Mouse (Mus musculus): ENCODE results near the gene Wdfy2.

DNA sequence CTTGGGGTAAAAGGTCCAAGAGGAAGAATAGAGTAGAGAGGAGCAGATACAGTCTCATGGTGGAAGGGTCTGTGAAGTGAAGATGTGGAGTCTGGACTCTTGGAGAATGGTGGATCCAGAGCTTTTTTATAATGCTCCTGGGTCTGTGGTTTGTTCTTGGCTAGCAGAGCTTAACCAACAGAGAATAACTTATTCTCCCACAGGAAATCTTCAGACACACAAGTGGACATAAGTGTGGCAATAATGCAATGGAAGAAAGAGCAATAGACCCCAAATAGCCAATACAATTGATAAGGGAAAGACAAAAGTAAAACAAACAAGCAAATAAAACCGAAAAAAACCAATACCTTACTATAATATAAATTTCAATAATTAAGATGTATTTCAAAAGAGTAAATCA, 146.9 kb downstream of the Wdfy2 start, which contains the start of gene Defb48:
- TF ChIP-seq CTCF (conservative IDR thresholded peaks at IDR 0.05; ENCODE audit: low read length) (no peak), NANOG (IDR thresholded peaks at IDR 0.05; ENCODE audit: borderline replicate concordance, low read length) (no peak), POU5F1 (IDR thresholded peaks at IDR 0.05; ENCODE audit: borderline replicate concordance, low read length) (no peak)

Measured in E14TG2a.4 (cell line).